Mouse (Mus musculus): ENCODE data around the gene Stac3. TPM values are rescaled to one million over a fixed set of nuclear protein-coding genes. Genes with fewer than 3 reads are reported as not detected.

The Stac3 gene
- polyA plus RNA-seq, 1 experiment from 2014 or later: not detected

- Histone ChIP-seq H3K9ac (peak within 1 kb of the TSS; percentile 38; the same call in 1 of the 2 replicates), H3K27me3 (ENCODE audit: insufficient read depth, low read length) (peaks cover 78% of the 10 kb centered on the region), H3K4me1 (ENCODE audit: insufficient read depth) (no peaks in the 10 kb centered on the region), H3K36me3 (ENCODE audit: insufficient read depth) (peaks cover 10% of the 10 kb centered on the region), H3K4me2 (peak within 1 kb of the TSS; percentile 74), H3K9me3 (ENCODE audit: low read depth, low read length) (no peaks in the 10 kb centered on the region), H3K27ac (ENCODE audit: low read depth) (no peak within 1 kb of the TSS), H3K4me3 (ENCODE audit: low read depth, low read length) (peak within 1 kb of the TSS; percentile 43)
- DNase-seq (no peak), ATAC-seq (ENCODE audit: insufficient read depth) (peak; percentile 21; the same call in 1 of the 2 replicates)
- under 1% methylated on average over 76 of the region's 78 CpGs for WGBS
- no peak for TF ChIP-seq CTCF (IDR thresholded peaks at IDR 0.05; ENCODE audit: low read depth)
Observed at GRCm38 (mm10) chr10:127534036-127534928, 32.8 kb downstream of the Stac3 start, which contains the start of gene Nxph4. Gene Nxph4 (minus strand): TSS chr10:127534559.

- no peak overlapping the region for H3K9ac ChIP-seq
- no peak for TF ChIP-seq CTCF (IDR thresholded peaks at IDR 0.05; ENCODE audit: low read depth)
Observed at GRCm38 (mm10) chr10:127534929-127535384, 33.5 kb downstream of the Stac3 start.

GRCm38 (mm10) chr10:127536586-127537314 is 35.3 kb downstream of the Stac3 start:
- 13% methylated on average over 8 of the region's 8 CpGs for WGBS
- no peak overlapping the region for H3K4me3 ChIP-seq (ENCODE audit: low read depth, low read length)
- peak; percentile 77 for DNase-seq
- no peak for ATAC-seq (ENCODE audit: insufficient read depth)
- H3K4me1 ChIP-seq (ENCODE audit: insufficient read depth): no peaks in the 10 kb centered on the region
- H3K27me3 ChIP-seq (ENCODE audit: insufficient read depth, low read length): peaks cover 53% of the 10 kb centered on the region
- H3K27ac ChIP-seq (ENCODE audit: low read depth): no peak overlapping the region
- H3K4me2 ChIP-seq: no peak overlapping the region
- peak; percentile 61 for TF ChIP-seq CTCF (IDR thresholded peaks at IDR 0.05; ENCODE audit: low read depth)
- H3K9ac ChIP-seq: no peak overlapping the region
- no peaks in the 10 kb centered on the region for H3K9me3 ChIP-seq (ENCODE audit: low read depth, low read length)
- H3K36me3 ChIP-seq (ENCODE audit: insufficient read depth): peaks cover 32% of the 10 kb centered on the region

More at GRCm38 (mm10) chr10:127534929-127535384, 33.5 kb downstream of the Stac3 start:
- H3K4me3 ChIP-seq (ENCODE audit: low read depth, low read length): peak overlapping the region; percentile 43; the same call in 1 of the 2 replicates
- H3K9me3 ChIP-seq (ENCODE audit: low read depth, low read length): no peaks in the 10 kb centered on the region
- H3K4me1 ChIP-seq (ENCODE audit: insufficient read depth): no peaks in the 10 kb centered on the region
- peaks cover 17% of the 10 kb centered on the region for H3K36me3 ChIP-seq (ENCODE audit: insufficient read depth)
- peak overlapping the region; percentile 74 for H3K4me2 ChIP-seq
- WGBS: 2% methylated on average over 30 of the region's 30 CpGs
- ATAC-seq (ENCODE audit: insufficient read depth) (no peak), DNase-seq (no peak)
- no peak overlapping the region for H3K27ac ChIP-seq (ENCODE audit: low read depth)
- peaks cover 71% of the 10 kb centered on the region for H3K27me3 ChIP-seq (ENCODE audit: insufficient read depth, low read length)

- peak; percentile 92 for DNase-seq
- H3K27me3 ChIP-seq (ENCODE audit: insufficient read depth, low read length): peaks cover 41% of the 10 kb centered on the region
- no peak overlapping the region for H3K4me2 ChIP-seq
- H3K4me1 ChIP-seq (ENCODE audit: insufficient read depth): no peaks in the 10 kb centered on the region
- 27% methylated on average over 7 of the region's 7 CpGs for WGBS
- peak; percentile 96 for TF ChIP-seq CTCF (IDR thresholded peaks at IDR 0.05; ENCODE audit: low read depth)
- H3K36me3 ChIP-seq (ENCODE audit: insufficient read depth): peaks cover 45% of the 10 kb centered on the region
- H3K4me3 ChIP-seq (ENCODE audit: low read depth, low read length): no peak overlapping the region
- peak; percentile 28; the same call in 1 of the 2 replicates for ATAC-seq (ENCODE audit: insufficient read depth)
- H3K9me3 ChIP-seq (ENCODE audit: low read depth, low read length): no peaks in the 10 kb centered on the region
- H3K9ac ChIP-seq: no peak overlapping the region
- H3K27ac ChIP-seq (ENCODE audit: low read depth): no peak overlapping the region
Observed at GRCm38 (mm10) chr10:127537854-127538583, 36.5 kb downstream of the Stac3 start.

- H3K27ac ChIP-seq (ENCODE audit: low read depth): no peak overlapping the region
- no peak for TF ChIP-seq CTCF (IDR thresholded peaks at IDR 0.05; ENCODE audit: low read depth)
- WGBS: 88% methylated on average over 8 of the region's 8 CpGs
- peaks cover 6% of the 10 kb centered on the region for H3K27me3 ChIP-seq (ENCODE audit: insufficient read depth, low read length)
- DNase-seq: no peak
- no peak overlapping the region for H3K4me2 ChIP-seq
- peaks cover 76% of the 10 kb centered on the region for H3K36me3 ChIP-seq (ENCODE audit: insufficient read depth)
- H3K4me1 ChIP-seq (ENCODE audit: insufficient read depth): no peaks in the 10 kb centered on the region
- H3K4me3 ChIP-seq (ENCODE audit: low read depth, low read length): no peak overlapping the region
- H3K9ac ChIP-seq: no peak overlapping the region
- ATAC-seq (ENCODE audit: insufficient read depth): no peak
- no peaks in the 10 kb centered on the region for H3K9me3 ChIP-seq (ENCODE audit: low read depth, low read length)
Observed at GRCm38 (mm10) chr10:127541510-127541909, 40.0 kb downstream of the Stac3 start.

GRCm38 (mm10) chr10:127542084-127542483 is 40.6 kb downstream of the Stac3 start:
- Histone ChIP-seq H3K36me3 (ENCODE audit: insufficient read depth) (peaks cover 82% of the 10 kb centered on the region), H3K27me3 (ENCODE audit: insufficient read depth, low read length) (peaks cover under 1% of the 10 kb centered on the region; the same call in 1 of the 2 replicates), H3K4me3 (ENCODE audit: low read depth, low read length) (no peak overlapping the region), H3K4me1 (ENCODE audit: insufficient read depth) (no peaks in the 10 kb centered on the region), H3K4me2 (no peak overlapping the region), H3K27ac (ENCODE audit: low read depth) (no peak overlapping the region), H3K9me3 (ENCODE audit: low read depth, low read length) (no peaks in the 10 kb centered on the region), H3K9ac (no peak overlapping the region)
- ATAC-seq (ENCODE audit: insufficient read depth) (no peak), DNase-seq (no peak)
- no peak for TF ChIP-seq CTCF (IDR thresholded peaks at IDR 0.05; ENCODE audit: low read depth)
- WGBS: 88% methylated on average over 13 of the region's 13 CpGs
